Mouse (Mus musculus) erythroblast, embryonic 14.5 days (primary cell): ENCODE measurements around the gene Ampd2.

ENCODE experiments used
- GATA1 ChIP-seq: IDR thresholded peaks from 2 replicates; pipeline ENCODE4 v1.6.1; 2012; ENCODE audit warnings: low read length, inconsistent platforms, mixed read lengths
- TAL1 ChIP-seq: IDR thresholded peaks from 3 replicates; pipeline ENCODE4 v1.6.1; 2012; ENCODE audit warnings: low read length, inconsistent platforms, mixed read lengths

- TF ChIP-seq GATA1, result no peak
- no peak for TF ChIP-seq TAL1
Observed at GRCm38 (mm10) chr3:108082251-108082875, 4.1 kb downstream of the Ampd2 start.
